Mouse (Mus musculus) lung, postnatal 4 days (tissue): ENCODE results near the gene Camk2b.

Experiments used
- DNase-seq, 2 experiments: peaks; one replicate each; pipeline ENCODE4 v3.0.0; 2021

Camk2b gene

GRCm38 (mm10) chr11:6050066-6050560 is 16.0 kb downstream of the Camk2b start:
- no peak for DNase-seq

DNA sequence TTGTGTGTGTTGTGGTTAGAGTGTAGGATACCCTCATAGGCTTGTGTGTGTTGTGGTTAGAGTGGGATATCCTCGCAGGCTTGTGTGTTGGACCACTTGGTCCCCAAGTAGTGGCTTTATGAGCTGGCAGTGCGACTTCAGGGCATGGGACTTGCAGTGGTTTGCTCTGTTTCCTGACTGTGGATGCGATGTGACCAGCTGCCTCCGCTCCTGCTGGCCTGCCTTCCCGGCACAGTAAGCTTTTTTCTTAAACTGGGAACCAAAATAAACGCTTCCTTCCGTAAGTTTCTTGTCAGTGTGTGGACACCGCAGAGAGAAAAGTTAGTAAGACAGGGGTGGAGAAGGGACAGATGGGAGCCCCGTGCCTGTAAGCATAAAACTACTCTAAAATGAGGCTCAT is 18.0 kb downstream of the Camk2b start:
- DNase-seq, result no peak

GRCm38 (mm10) chr11:6038929-6039328 is 27.2 kb downstream of the Camk2b start:
- no peak for DNase-seq

DNA sequence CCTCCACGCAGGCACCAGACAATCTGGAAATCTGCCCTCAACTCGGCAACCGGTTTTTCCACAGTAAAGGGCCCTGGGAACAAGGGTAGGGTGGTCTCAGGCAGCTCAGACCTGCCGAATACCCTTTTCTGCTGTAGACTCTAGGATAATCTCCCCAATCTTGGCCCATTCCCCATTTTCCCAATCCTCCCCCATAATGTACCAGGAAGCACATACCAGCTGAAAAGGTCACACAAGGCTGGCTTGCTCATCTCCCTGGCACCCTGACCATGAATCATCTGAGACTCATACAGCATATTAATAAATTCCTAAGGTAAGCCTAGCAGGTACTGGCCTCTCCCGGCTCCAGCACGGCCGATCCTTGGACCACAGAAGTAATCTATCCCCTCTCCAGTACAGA is 28.5 kb downstream of the Camk2b start:
- DNase-seq, result no peak

GRCm38 (mm10) chr11:6037198-6037597 is 29.0 kb downstream of the Camk2b start:
- DNase-seq, result no peak

- DNase-seq, result no peak
Observed at GRCm38 (mm10) chr11:6036477-6036876, 29.7 kb downstream of the Camk2b start.

DNA sequence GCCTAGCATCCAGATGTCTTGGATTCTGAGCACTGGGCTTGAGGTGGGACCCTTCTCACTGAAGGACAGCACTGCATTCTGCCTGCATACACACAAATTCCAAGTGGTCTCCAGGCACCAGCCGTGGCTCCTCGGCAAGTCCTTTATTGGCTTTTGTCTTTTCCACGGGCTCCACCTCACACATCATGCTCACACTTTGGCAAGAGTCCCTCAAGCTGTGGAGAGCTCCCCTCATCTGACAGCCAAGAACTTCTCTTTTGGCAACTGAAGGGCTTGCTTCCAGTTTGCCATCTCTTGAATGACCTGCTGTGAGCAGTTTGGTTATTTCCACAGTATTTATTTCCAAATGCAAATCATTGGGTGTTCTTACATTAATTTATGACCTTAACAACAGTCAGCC is 30.6 kb downstream of the Camk2b start:
- DNase-seq, result no peak

- no peak for DNase-seq
Observed at GRCm38 (mm10) chr11:6034740-6035139, 31.4 kb downstream of the Camk2b start.

DNA sequence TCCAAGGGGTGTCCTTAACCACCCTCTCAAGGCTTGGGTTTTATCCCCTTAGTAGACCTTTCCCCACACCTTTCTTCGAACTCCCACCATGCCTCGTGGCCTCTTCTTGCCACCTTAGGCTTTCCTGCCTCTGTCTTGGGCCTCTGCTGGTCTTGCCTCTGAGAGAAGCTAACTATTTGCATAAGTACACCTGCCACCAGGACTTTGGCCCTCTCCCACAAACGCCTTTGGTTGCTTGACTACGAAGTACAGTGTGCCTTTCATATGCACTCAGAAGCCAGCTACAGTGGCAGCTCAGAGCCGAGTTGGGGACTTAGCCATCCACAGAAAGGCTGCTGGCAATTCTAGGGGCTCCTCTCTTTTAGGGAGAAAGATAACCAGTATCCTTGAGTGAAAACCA is 32.4 kb downstream of the Camk2b start:
- no peak for DNase-seq

GRCm38 (mm10) chr11:6033147-6033546 is 33.0 kb downstream of the Camk2b start:
- DNase-seq, result peak in 1 of 2 experiments; percentile 66

DNA sequence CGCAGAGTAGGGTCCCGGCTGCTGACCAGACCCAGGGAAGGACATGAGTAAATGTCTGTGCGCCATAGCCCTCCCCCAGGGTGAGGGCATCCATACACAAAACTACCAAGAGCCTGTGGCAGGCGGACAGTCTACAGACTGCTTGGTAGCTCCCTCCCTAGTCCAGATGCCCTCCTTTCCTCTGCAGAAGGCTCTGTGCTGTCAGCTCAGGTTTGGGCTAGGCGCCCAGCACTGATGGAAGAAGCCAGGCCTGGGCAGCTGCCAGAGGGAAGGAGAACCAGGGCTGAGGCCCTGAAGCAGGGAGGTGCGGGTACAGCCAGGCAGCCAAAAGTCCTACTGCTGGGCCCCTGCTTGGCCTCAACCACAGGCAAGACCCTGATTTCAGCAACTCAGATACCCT is 35.5 kb downstream of the Camk2b start:
- DNase-seq, result peak in 1 of 2 experiments; percentile 47

- no peak for DNase-seq
Observed at GRCm38 (mm10) chr11:6029790-6030189, 36.4 kb downstream of the Camk2b start.

DNA sequence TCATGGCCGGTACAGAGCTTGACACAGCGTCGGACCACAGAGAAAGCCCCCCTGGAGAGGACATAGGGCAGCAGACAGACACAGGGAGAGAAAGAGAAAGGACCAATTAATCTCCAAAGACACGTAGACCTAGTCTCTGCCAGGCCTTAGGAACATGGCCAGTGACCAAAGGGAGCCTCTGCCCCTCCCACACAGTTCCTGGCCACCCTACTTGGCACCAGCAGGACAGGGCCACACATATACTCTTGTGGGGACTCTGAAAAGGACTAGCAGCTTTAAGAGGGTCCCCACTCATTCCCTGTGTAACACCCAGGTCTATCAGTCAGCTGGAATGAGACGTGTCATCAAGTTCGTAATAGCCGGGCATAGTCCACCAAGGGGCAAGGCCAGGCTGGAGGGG is 37.3 kb downstream of the Camk2b start:
- no peak for DNase-seq

DNA sequence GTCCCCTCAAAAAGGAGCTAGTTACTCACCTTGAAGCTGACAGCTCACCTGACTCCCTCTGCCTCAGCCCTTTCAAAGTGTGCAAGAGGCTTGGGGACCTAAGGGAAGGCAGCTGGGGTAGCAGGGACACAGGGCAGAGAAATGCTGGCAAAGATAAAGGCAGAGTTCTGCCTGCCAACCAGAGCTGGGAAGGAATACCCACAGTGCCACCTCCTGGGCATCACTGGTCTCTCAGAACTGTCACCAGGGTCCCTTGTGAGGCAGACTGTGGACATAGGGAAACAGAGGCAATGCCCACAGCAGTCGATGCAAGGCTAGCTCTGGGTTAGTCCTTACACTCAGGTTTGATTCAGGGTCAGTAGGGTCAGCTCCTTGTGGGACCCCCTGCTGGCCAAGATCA is 39.8 kb downstream of the Camk2b start:
- peak in 1 of 2 experiments; percentile 65 for DNase-seq

DNA sequence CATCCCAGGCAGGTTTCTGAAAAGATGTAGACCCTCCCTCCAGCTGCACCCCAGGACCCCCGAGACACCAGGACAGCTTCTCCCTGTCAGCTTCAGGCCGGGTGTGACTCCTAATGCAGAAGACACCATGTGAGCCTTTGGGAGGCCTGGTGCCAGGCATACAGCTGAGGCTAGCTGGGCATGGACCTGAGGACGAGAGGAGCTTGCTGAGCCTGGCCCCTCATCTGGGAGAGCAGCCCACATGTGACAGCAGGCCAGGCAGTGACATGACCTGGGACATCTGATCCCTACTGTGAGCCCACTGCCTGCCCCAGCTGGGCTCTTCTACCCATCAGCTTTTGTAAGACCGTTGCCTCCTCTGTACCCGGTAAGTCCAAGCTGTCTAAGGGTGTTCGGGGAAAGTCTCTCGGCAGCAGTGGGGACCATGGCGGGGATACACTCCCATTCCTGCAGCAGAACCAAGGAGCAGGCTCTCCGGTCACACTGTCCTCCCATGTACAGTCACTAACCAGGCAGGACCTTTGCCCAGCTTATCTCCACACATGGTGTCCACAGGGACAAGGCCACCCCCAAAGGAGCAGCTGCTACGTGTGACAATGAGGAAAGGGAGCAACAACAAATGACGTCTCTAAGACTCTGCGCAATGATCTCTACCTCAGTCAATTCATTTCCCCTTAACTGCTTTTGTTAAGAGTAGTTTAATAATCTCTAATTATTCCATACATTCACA is 41.1 kb downstream of the Camk2b start:
- DNase-seq, result no peak

GRCm38 (mm10) chr11:6020897-6021839 is 45.0 kb downstream of the Camk2b start:
- DNase-seq, result no peak

GRCm38 (mm10) chr11:6020360-6020759 is 45.8 kb downstream of the Camk2b start:
- DNase-seq, result no peak

GRCm38 (mm10) chr11:6018218-6019010 is 47.7 kb downstream of the Camk2b start:
- no peak for DNase-seq

GRCm38 (mm10) chr11:6017484-6018140 is 48.5 kb downstream of the Camk2b start:
- no peak for DNase-seq

DNA sequence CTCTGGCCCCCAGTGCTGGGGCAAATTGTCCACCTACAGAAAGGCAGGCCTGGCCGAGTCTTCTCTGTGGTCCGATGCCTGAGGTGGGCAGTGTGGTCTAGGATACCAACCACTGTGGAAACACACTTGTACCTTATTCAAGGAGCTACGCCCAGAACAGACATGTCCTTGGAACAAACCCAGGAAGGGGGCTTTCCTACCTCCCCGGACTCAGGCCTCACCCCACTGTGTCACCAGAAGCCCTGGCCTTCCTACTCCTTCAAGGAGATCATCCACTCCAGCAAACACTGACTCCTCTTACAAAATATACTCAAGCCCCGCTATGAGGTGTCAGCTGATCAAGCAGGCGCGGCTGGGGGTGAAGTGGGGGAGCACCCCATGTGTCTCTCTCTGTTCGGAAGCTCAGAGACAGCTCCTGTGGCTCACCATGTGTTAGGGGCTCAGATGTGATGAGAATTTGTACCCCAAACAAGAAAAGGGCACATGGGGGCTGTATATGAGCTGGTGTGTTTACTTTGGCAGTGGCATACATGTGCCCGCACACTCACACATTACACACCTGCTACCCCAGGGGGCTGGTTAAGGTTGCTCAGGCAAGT is 49.3 kb downstream of the Camk2b start:
- no peak for DNase-seq

DNA sequence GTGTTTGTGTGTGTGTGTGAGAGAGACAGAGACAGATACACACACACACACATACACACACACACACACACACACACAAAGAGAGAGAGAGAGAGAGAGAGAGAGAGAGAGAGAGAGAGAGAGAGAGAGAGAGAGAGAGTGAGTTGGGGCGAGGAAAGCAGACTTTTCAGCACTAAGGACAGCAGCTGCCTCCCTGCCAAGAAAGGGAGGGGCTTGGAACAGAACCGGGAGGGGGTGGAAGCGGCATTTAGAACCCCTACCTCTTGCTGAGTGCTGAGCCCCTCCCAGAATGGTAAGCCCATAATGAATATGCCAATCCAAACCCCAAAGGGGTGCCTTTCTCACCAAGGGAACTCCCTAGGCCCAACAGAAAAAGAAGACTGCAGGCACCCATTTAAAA is 49.8 kb downstream of the Camk2b start:
- DNase-seq, result no peak

- no peak for DNase-seq
Observed at GRCm38 (mm10) chr11:6015011-6015431, 51.1 kb downstream of the Camk2b start.
